ENCODE assay signal across 8 mouse cellular contexts in genomic region chr13:35026879-35027278, GRCm38 (mm10). TPM values are rescaled to one million over a fixed set of nuclear protein-coding genes. Genes with fewer than 3 reads are reported as not detected.
DNase-seq lines count a peak whose midpoint lies in the region; ATAC-seq and TF ChIP-seq lines count a peak whose summit lies in the region.

Eci2 (minus strand) TSS chr13:35027096.

- TF ChIP-seq CTCF in liver, postnatal 0 days (IDR thresholded peaks at IDR 0.05; ENCODE audit: low read depth): peak; percentile 84

- 4% methylated on average over 6 of the region's 6 CpGs for WGBS in embryonic facial prominence, embryonic 15.5 days
- WGBS in heart, embryonic 13.5 days: 6% methylated on average over 6 of the region's 6 CpGs
- WGBS in kidney, embryonic 16.5 days: 11% methylated on average over 6 of the region's 6 CpGs
- WGBS in liver, postnatal 0 days (ENCODE audit: insufficient replicate concordance): 4% methylated on average over 6 of the region's 6 CpGs
- WGBS in neural tube, embryonic 14.5 days: 9% methylated on average over 6 of the region's 6 CpGs

- no peak within 1 kb of the TSS for H3K27ac ChIP-seq in embryonic facial prominence, embryonic 15.5 days (replicated peaks)
- no peak within 1 kb of the TSS for H3K27ac ChIP-seq in heart, embryonic 13.5 days (replicated peaks)
- no peak within 1 kb of the TSS for H3K27ac ChIP-seq in kidney, embryonic 16.5 days (ENCODE audit: low read length)
- no peak within 1 kb of the TSS for H3K27ac ChIP-seq in liver, postnatal 0 days (ENCODE audit: low read depth)
- H3K27ac ChIP-seq in neural tube, embryonic 14.5 days (ENCODE audit: low read depth, low read length): no peak within 1 kb of the TSS

- H3K4me1 ChIP-seq in embryonic facial prominence, embryonic 15.5 days: no peaks in the 10 kb centered on the region
- H3K4me1 ChIP-seq in heart, embryonic 13.5 days: no peaks in the 10 kb centered on the region
- no peaks in the 10 kb centered on the region for H3K4me1 ChIP-seq in kidney, embryonic 16.5 days (ENCODE audit: insufficient read depth, low read length)
- H3K4me1 ChIP-seq in liver, postnatal 0 days (ENCODE audit: insufficient read depth): peaks cover 3% of the 10 kb centered on the region; the same call in 1 of the 2 replicates
- H3K4me1 ChIP-seq in neural tube, embryonic 14.5 days (ENCODE audit: control insufficient read depth, insufficient read depth, low read length): no peaks in the 10 kb centered on the region

- H3K27me3 ChIP-seq in embryonic facial prominence, embryonic 15.5 days: no peaks in the 10 kb centered on the region
- no peaks in the 10 kb centered on the region for H3K27me3 ChIP-seq in heart, embryonic 13.5 days (replicated peaks)
- H3K27me3 ChIP-seq in kidney, embryonic 16.5 days (ENCODE audit: insufficient read depth, low read length): no peaks in the 10 kb centered on the region
- H3K27me3 ChIP-seq in liver, postnatal 0 days (ENCODE audit: insufficient read depth, low read length): no peaks in the 10 kb centered on the region
- H3K27me3 ChIP-seq in neural tube, embryonic 14.5 days (ENCODE audit: control insufficient read depth, insufficient read depth, low read length): no peaks in the 10 kb centered on the region

- ATAC-seq in embryonic facial prominence, embryonic 15.5 days (ENCODE audit: insufficient number of reproducible peaks, low FRiP score, low TSS enrichment, low read depth): no peak
- ATAC-seq in heart, embryonic 13.5 days (ENCODE audit: extremely low read depth, insufficient number of reproducible peaks, low FRiP score, low TSS enrichment): no peak
- no peak for ATAC-seq in kidney, embryonic 16.5 days (ENCODE audit: low FRiP score, low TSS enrichment)
- peak; percentile 61; the same call in 1 of the 2 replicates for ATAC-seq in liver, postnatal 0 days
- ATAC-seq in neural tube, embryonic 14.5 days (ENCODE audit: low read depth): no peak

- no peak for TF ChIP-seq EP300 in liver, postnatal 0 days (IDR thresholded peaks at IDR 0.05; ENCODE audit: low read depth)

- DNase-seq in CD4-positive, CD25-positive, alpha-beta regulatory T cell, adult 2 months (ENCODE audit: low read depth, low spot score): peak; percentile 71
- DNase-seq in T-cell, adult 2 months (ENCODE audit: low spot score): peak; percentile 25
- peak; percentile 45 for DNase-seq in liver, postnatal 0 days
- no peak for DNase-seq in right cerebral cortex, postnatal 14 days

- H3K9ac ChIP-seq in embryonic facial prominence, embryonic 15.5 days: no peak within 1 kb of the TSS
- H3K9ac ChIP-seq in heart, embryonic 13.5 days: 0 out of 2 replicates have a peak within 1 kb of the TSS, but pooled peaks have one; percentile 33
- H3K9ac ChIP-seq in kidney, embryonic 16.5 days (replicated peaks; ENCODE audit: low read length): no peak within 1 kb of the TSS
- H3K9ac ChIP-seq in liver, postnatal 0 days (replicated peaks): peak within 1 kb of the TSS; percentile 49
- H3K9ac ChIP-seq in neural tube, embryonic 14.5 days (replicated peaks; ENCODE audit: low read depth, low read length): no peak within 1 kb of the TSS

- H3K36me3 ChIP-seq in embryonic facial prominence, embryonic 15.5 days: no peaks in the 10 kb centered on the region
- H3K36me3 ChIP-seq in heart, embryonic 13.5 days: no peaks in the 10 kb centered on the region
- no peaks in the 10 kb centered on the region for H3K36me3 ChIP-seq in kidney, embryonic 16.5 days (ENCODE audit: insufficient read depth, low read length)
- no peaks in the 10 kb centered on the region for H3K36me3 ChIP-seq in liver, postnatal 0 days (replicated peaks; ENCODE audit: insufficient read depth, low read length)
- H3K36me3 ChIP-seq in neural tube, embryonic 14.5 days (ENCODE audit: control insufficient read depth, insufficient read depth, low read length): no peaks in the 10 kb centered on the region

- peak within 1 kb of the TSS; percentile 38 for H3K4me2 ChIP-seq in embryonic facial prominence, embryonic 15.5 days (replicated peaks)
- H3K4me2 ChIP-seq in heart, embryonic 13.5 days: peak within 1 kb of the TSS; percentile 60
- H3K4me2 ChIP-seq in kidney, embryonic 16.5 days (replicated peaks; ENCODE audit: low read depth, low read length): peak within 1 kb of the TSS; percentile 38
- peak within 1 kb of the TSS; percentile 55 for H3K4me2 ChIP-seq in liver, postnatal 0 days (ENCODE audit: low read depth, low read length)
- H3K4me2 ChIP-seq in neural tube, embryonic 14.5 days (ENCODE audit: low read depth, low read length): no peak within 1 kb of the TSS

- H3K9me3 ChIP-seq in embryonic facial prominence, embryonic 15.5 days (replicated peaks): no peaks in the 10 kb centered on the region
- no peaks in the 10 kb centered on the region for H3K9me3 ChIP-seq in heart, embryonic 13.5 days
- no peaks in the 10 kb centered on the region for H3K9me3 ChIP-seq in kidney, embryonic 16.5 days (ENCODE audit: low read length)
- H3K9me3 ChIP-seq in liver, postnatal 0 days (ENCODE audit: low read length): no peaks in the 10 kb centered on the region
- H3K9me3 ChIP-seq in neural tube, embryonic 14.5 days (ENCODE audit: control insufficient read depth, low read length): no peaks in the 10 kb centered on the region

- H3K4me3 ChIP-seq in embryonic facial prominence, embryonic 15.5 days (replicated peaks): peak within 1 kb of the TSS; percentile 25
- H3K4me3 ChIP-seq in heart, embryonic 13.5 days: peak within 1 kb of the TSS; percentile 39
- H3K4me3 ChIP-seq in kidney, embryonic 16.5 days (ENCODE audit: low read length): peak within 1 kb of the TSS; percentile 22
- peak within 1 kb of the TSS; percentile 25 for H3K4me3 ChIP-seq in liver, postnatal 0 days (ENCODE audit: low read depth, low read length)
- H3K4me3 ChIP-seq in neural tube, embryonic 14.5 days (ENCODE audit: low read depth, low read length): no peak within 1 kb of the TSS

RNA-seq across cellular contexts. Expression of gene Eci2, which starts in this region (rescaled TPM):
- 129 and 138 TPM in 2 replicates for polyA plus RNA-seq in embryonic facial prominence, embryonic 15.5 days (2015; fragmentation: Nextera tagmentation; extraction: Ambion mirVana)
- polyA plus RNA-seq in heart, embryonic 13.5 days (2015; fragmentation: Nextera tagmentation; extraction: Ambion mirVana): 119 and 127 TPM in 2 replicates
- 144 and 147 TPM in 2 replicates for polyA plus RNA-seq in kidney, embryonic 16.5 days (2015; fragmentation: Nextera tagmentation; extraction: Ambion mirVana)
- polyA plus RNA-seq in liver, postnatal 0 days (2015; fragmentation: Nextera tagmentation; extraction: Ambion mirVana): 131 and 132 TPM in 2 replicates
- polyA plus RNA-seq in neural tube, embryonic 14.5 days (2014; fragmentation: Nextera tagmentation; extraction: Ambion mirVana): 96.4 and 110 TPM in 2 replicates

Comparison
In these comparisons a context has a peak if more than half of its experiments do, and no peak if none do; other contexts are left out.
1. H3K9ac ChIP-seq: peak in heart, embryonic 13.5 days (single experiment) and liver, postnatal 0 days (single experiment); none in embryonic facial prominence, embryonic 15.5 days (single experiment), kidney, embryonic 16.5 days (single experiment) and neural tube, embryonic 14.5 days (single experiment).